ENCODE assay signal across 8 mouse cellular contexts in the genomic region with DNA sequence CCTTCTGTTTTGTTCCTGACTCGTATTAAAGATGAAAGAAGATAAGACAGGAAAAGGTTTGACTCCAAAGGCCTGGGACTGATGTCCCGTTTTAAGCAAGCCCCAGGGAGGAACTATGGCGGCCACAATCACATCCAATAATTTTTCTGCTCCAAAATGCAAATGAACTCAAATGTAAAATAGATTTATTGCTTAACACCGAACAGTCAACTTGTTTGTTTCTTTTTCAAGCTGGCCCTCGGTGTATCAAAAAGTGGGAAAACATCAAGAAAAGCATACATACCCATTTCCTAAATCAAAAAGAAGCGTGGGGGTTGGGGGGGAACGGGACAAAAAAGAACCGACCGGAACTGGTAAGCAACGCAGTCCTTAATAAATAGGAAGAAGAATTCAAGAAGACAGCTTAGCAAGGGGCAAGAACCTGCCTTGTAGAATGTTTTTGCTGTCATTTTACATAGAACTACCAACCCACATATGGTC. TPM values are rescaled to one million over a fixed set of nuclear protein-coding genes. Genes with fewer than 3 reads are reported as not detected.
A peak's percentile ranks its signal among the peaks of the same experiment; 100 is the strongest.
DNase-seq lines count a peak whose midpoint lies in the region; ATAC-seq lines count a peak whose summit lies in the region.

No protein-coding gene starts in this region.

- no peak for ATAC-seq in megakaryocyte, adult 5-6 weeks (ENCODE audit: poor library complexity, severe bottlenecking)
- ATAC-seq in embryonic facial prominence, embryonic 11.5 days (replicated peaks; ENCODE audit: insufficient number of reproducible peaks, low FRiP score, low TSS enrichment, low read depth) = no peak
- no peak for ATAC-seq in intestine, embryonic 16.5 days
- no peak for ATAC-seq in neural tube, embryonic 15.5 days (ENCODE audit: low FRiP score)
- ATAC-seq in monocyte, adult 5-6 weeks (replicated peaks; ENCODE audit: insufficient number of reproducible peaks, low FRiP score, low TSS enrichment, poor library complexity, severe bottlenecking) = no peak

- H3K27me3 ChIP-seq in megakaryocyte, embryonic 14.5 days (replicated peaks) = no peaks in the 10 kb centered on the region
- no peaks in the 10 kb centered on the region for H3K27me3 ChIP-seq in embryonic facial prominence, embryonic 11.5 days (ENCODE audit: control insufficient read depth, insufficient read depth, low read length)
- no peaks in the 10 kb centered on the region for H3K27me3 ChIP-seq in intestine, embryonic 16.5 days (replicated peaks; ENCODE audit: control insufficient read depth, insufficient read depth, low read length)
- no peaks in the 10 kb centered on the region for H3K27me3 ChIP-seq in neural tube, embryonic 15.5 days (replicated peaks)

- H3K9ac ChIP-seq in embryonic facial prominence, embryonic 11.5 days (replicated peaks; ENCODE audit: low read length) = no peak overlapping the region; the same call in 1 of the 2 replicates
- H3K9ac ChIP-seq in intestine, embryonic 16.5 days (ENCODE audit: low read depth, low read length) = peak overlapping the region; percentile 58
- no peak overlapping the region for H3K9ac ChIP-seq in neural tube, embryonic 15.5 days (replicated peaks)

- 5% methylated on average over 10 of the region's 10 CpGs for WGBS in embryonic facial prominence, embryonic 11.5 days
- 7% methylated on average over 10 of the region's 10 CpGs for WGBS in intestine, embryonic 16.5 days
- 4% methylated on average over 10 of the region's 10 CpGs for WGBS in neural tube, embryonic 15.5 days

- peak overlapping the region; percentile 96 for H3K4me3 ChIP-seq in megakaryocyte, embryonic 14.5 days (replicated peaks)
- peak overlapping the region; percentile 94 for H3K4me3 ChIP-seq in embryonic facial prominence, embryonic 11.5 days (ENCODE audit: low read depth, low read length)
- peak overlapping the region; percentile 35 for H3K4me3 ChIP-seq in intestine, embryonic 16.5 days (ENCODE audit: low read length)
- peak overlapping the region; percentile 68; the same call in 1 of the 2 replicates for H3K4me3 ChIP-seq in neural tube, embryonic 15.5 days (replicated peaks)

- DNase-seq in embryonic facial prominence, embryonic 11.5 days (ENCODE audit: low spot score) = no peak
- no peak for DNase-seq in left cerebral cortex, postnatal 36 days (ENCODE audit: low spot score in 2 of 2)
- no peak for DNase-seq in right cerebral cortex, postnatal 36 days (ENCODE audit: low spot score in 2 of 2)

- peak overlapping the region; percentile 44 for H3K4me2 ChIP-seq in embryonic facial prominence, embryonic 11.5 days (ENCODE audit: low read depth, low read length)
- peak overlapping the region; percentile 70 for H3K4me2 ChIP-seq in intestine, embryonic 16.5 days (ENCODE audit: low read depth, low read length)
- H3K4me2 ChIP-seq in neural tube, embryonic 15.5 days = peak overlapping the region; percentile 62

- no peak overlapping the region for H3K27ac ChIP-seq in embryonic facial prominence, embryonic 11.5 days (replicated peaks; ENCODE audit: low read depth, low read length)
- peak overlapping the region; percentile 73 for H3K27ac ChIP-seq in intestine, embryonic 16.5 days (ENCODE audit: low read length)
- no peak overlapping the region for H3K27ac ChIP-seq in neural tube, embryonic 15.5 days (replicated peaks)

- no peaks in the 10 kb centered on the region for H3K9me3 ChIP-seq in megakaryocyte, embryonic 14.5 days
- H3K9me3 ChIP-seq in embryonic facial prominence, embryonic 11.5 days (replicated peaks; ENCODE audit: control insufficient read depth, low read length) = no peaks in the 10 kb centered on the region
- H3K9me3 ChIP-seq in intestine, embryonic 16.5 days (ENCODE audit: control insufficient read depth, low read length) = no peaks in the 10 kb centered on the region
- H3K9me3 ChIP-seq in neural tube, embryonic 15.5 days (replicated peaks) = no peaks in the 10 kb centered on the region

- peaks cover 5% of the 10 kb centered on the region for H3K36me3 ChIP-seq in megakaryocyte, embryonic 14.5 days (replicated peaks; ENCODE audit: low read length)
- no peaks in the 10 kb centered on the region for H3K36me3 ChIP-seq in embryonic facial prominence, embryonic 11.5 days (replicated peaks; ENCODE audit: control insufficient read depth, insufficient read depth, low read depth, low read length)
- no peaks in the 10 kb centered on the region for H3K36me3 ChIP-seq in intestine, embryonic 16.5 days (ENCODE audit: control insufficient read depth, insufficient read depth, low read length)
- H3K36me3 ChIP-seq in neural tube, embryonic 15.5 days = no peaks in the 10 kb centered on the region

- peaks cover 62% of the 10 kb centered on the region for H3K4me1 ChIP-seq in megakaryocyte, embryonic 14.5 days
- H3K4me1 ChIP-seq in embryonic facial prominence, embryonic 11.5 days (ENCODE audit: control insufficient read depth, insufficient read depth, low read length) = peaks cover 5% of the 10 kb centered on the region; the same call in 1 of the 2 replicates
- peaks cover 32% of the 10 kb centered on the region for H3K4me1 ChIP-seq in intestine, embryonic 16.5 days (ENCODE audit: control insufficient read depth, insufficient read depth, low read length)
- H3K4me1 ChIP-seq in neural tube, embryonic 15.5 days = peaks cover 57% of the 10 kb centered on the region

- intact Hi-C loops in left cerebral cortex, postnatal 36 days (cut with DNase I) = loop anchor here (2.0 to 5.0 kb wide), 2 partner anchors 50 to 87 kb away; no protein-coding TSS in a partner anchor

RNA-seq across cellular contexts. Expression of gene Zfp217, which starts 15.9 kb away (rescaled TPM):
- polyA plus RNA-seq in megakaryocyte, embryonic 14.5 days (2012; ENCODE audit: insufficient read depth, low replicate concordance) = 1.8 and 3.0 TPM in 2 replicates
- total RNA-seq in megakaryocyte, adult 5-6 weeks (2015) = 40.4 and 52.3 TPM in 2 replicates
- total RNA-seq in megakaryocyte, adult 5-6 weeks (2017) = 50.9 and 62.5 TPM in 2 replicates
- 3.9 and 4.5 TPM in 2 replicates for polyA plus RNA-seq in embryonic facial prominence, embryonic 11.5 days (2014; fragmentation: Nextera tagmentation; extraction: Ambion mirVana)
- 2.4 and 2.9 TPM in 2 replicates for polyA plus RNA-seq in intestine, embryonic 16.5 days (2015; fragmentation: Nextera tagmentation; extraction: Ambion mirVana)
- 0.82 and 2.4 TPM in 2 replicates for polyA plus RNA-seq in neural tube, embryonic 15.5 days (2015; fragmentation: Nextera tagmentation; extraction: Ambion mirVana)
- 1 to 10 TPM; 2.6 to 2.7 TPM for total RNA-seq in left cerebral cortex, postnatal 36 days (2021)
- 28.3 to 57.4 TPM (median 42.9 TPM) in 3 replicates for total RNA-seq in monocyte, adult 5-6 weeks (2017)

Comparison
In these comparisons a context has a peak if more than half of its experiments do, and no peak if none do; other contexts are left out.
1. H3K4me3 ChIP-seq: peak in every context shown above with its lines; median percentile 96 in megakaryocyte, embryonic 14.5 days; 94 in embryonic facial prominence, embryonic 11.5 days; 68 in neural tube, embryonic 15.5 days; 35 in intestine, embryonic 16.5 days.